Mouse (Mus musculus): ENCODE results near the gene Gfi1. TPM values are rescaled to one million over a fixed set of nuclear protein-coding genes. Genes with fewer than 3 reads are reported as not detected.

Gfi1 gene
- total and polyA plus RNA-seq, 2 experiments from 2014 or later = 0.05 to 0.06 TPM

GRCm38 (mm10) chr5:107700873-107701272, 25.0 kb downstream of the Gfi1 start:
- WGBS = 92% methylated on average over 10 of the region's 10 CpGs
- no peak for DNase-seq (ENCODE audit: low spot score)
- no peak overlapping the region for H3K9ac ChIP-seq (replicated peaks; ENCODE audit: low read length)
- no peaks in the 10 kb centered on the region for H3K36me3 ChIP-seq (ENCODE audit: insufficient read depth, low read length)
- H3K4me3 ChIP-seq (ENCODE audit: low read length) = no peak overlapping the region
- H3K27me3 ChIP-seq (ENCODE audit: insufficient read depth, low read length) = no peaks in the 10 kb centered on the region
- no peak overlapping the region for H3K27ac ChIP-seq
- H3K4me1 ChIP-seq (ENCODE audit: insufficient read depth, low read length) = no peaks in the 10 kb centered on the region
- no peaks in the 10 kb centered on the region for H3K9me3 ChIP-seq (ENCODE audit: low read length)
- ATAC-seq = no peak
- no peak for TF ChIP-seq CTCF (IDR thresholded peaks at IDR 0.05; ENCODE audit: low read depth)
- no peak overlapping the region for H3K4me2 ChIP-seq (ENCODE audit: low read depth, low read length)

GRCm38 (mm10) chr5:107698888-107699287, 26.9 kb downstream of the Gfi1 start:
- Histone ChIP-seq H3K4me2 (ENCODE audit: low read depth, low read length) (no peak overlapping the region), H3K9ac (replicated peaks; ENCODE audit: low read length) (no peak overlapping the region), H3K36me3 (ENCODE audit: insufficient read depth, low read length) (no peaks in the 10 kb centered on the region), H3K27ac (no peak overlapping the region), H3K9me3 (ENCODE audit: low read length) (no peaks in the 10 kb centered on the region), H3K27me3 (ENCODE audit: insufficient read depth, low read length) (no peaks in the 10 kb centered on the region), H3K4me3 (ENCODE audit: low read length) (no peak overlapping the region), H3K4me1 (ENCODE audit: insufficient read depth, low read length) (no peaks in the 10 kb centered on the region)
- no peak for ATAC-seq
- TF ChIP-seq CTCF (IDR thresholded peaks at IDR 0.05; ENCODE audit: low read depth) = no peak
- no peak for DNase-seq (ENCODE audit: low spot score)
- 81% methylated on average over 8 of the region's 8 CpGs for WGBS

- Histone ChIP-seq H3K4me2 (ENCODE audit: low read depth, low read length) (no peak overlapping the region), H3K27me3 (ENCODE audit: insufficient read depth, low read length) (no peaks in the 10 kb centered on the region), H3K9me3 (ENCODE audit: low read length) (no peaks in the 10 kb centered on the region), H3K27ac (no peak overlapping the region), H3K4me3 (ENCODE audit: low read length) (no peak overlapping the region), H3K36me3 (ENCODE audit: insufficient read depth, low read length) (no peaks in the 10 kb centered on the region), H3K9ac (replicated peaks; ENCODE audit: low read length) (no peak overlapping the region), H3K4me1 (ENCODE audit: insufficient read depth, low read length) (no peaks in the 10 kb centered on the region)
- no peak for DNase-seq (ENCODE audit: low spot score)
- no peak for TF ChIP-seq CTCF (IDR thresholded peaks at IDR 0.05; ENCODE audit: low read depth)
- 88% methylated on average over 3 of the region's 3 CpGs for WGBS
- ATAC-seq = no peak
These were observed 30.8 kb downstream of the Gfi1 start for GRCm38 (mm10) chr5:107695019-107695418.

- 24% methylated on average over 9 of the region's 9 CpGs for WGBS
- H3K27ac ChIP-seq = peak overlapping the region; percentile 45; the same call in 1 of the 2 replicates
- H3K9me3 ChIP-seq (ENCODE audit: low read length) = no peaks in the 10 kb centered on the region
These were observed 37.4 kb downstream of the Gfi1 start for GRCm38 (mm10) chr5:107688499-107688866.

GRCm38 (mm10) chr5:107687592-107688498, 38.0 kb downstream of the Gfi1 start:
- TF ChIP-seq CTCF (IDR thresholded peaks at IDR 0.05; ENCODE audit: low read depth) = no peak
- Histone ChIP-seq H3K27ac (peak overlapping the region; percentile 45; the same call in 1 of the 2 replicates), H3K4me2 (ENCODE audit: low read depth, low read length) (peak overlapping the region; percentile 87), H3K9ac (replicated peaks; ENCODE audit: low read length) (peak overlapping the region; percentile 58), H3K4me3 (ENCODE audit: low read length) (peak overlapping the region; percentile 53), H3K27me3 (ENCODE audit: insufficient read depth, low read length) (no peaks in the 10 kb centered on the region), H3K4me1 (ENCODE audit: insufficient read depth, low read length) (0 out of 2 replicates have a peak, but pooled peaks cover 3% of the 10 kb centered on the region), H3K9me3 (ENCODE audit: low read length) (no peaks in the 10 kb centered on the region), H3K36me3 (ENCODE audit: insufficient read depth, low read length) (no peaks in the 10 kb centered on the region)
- ATAC-seq (peak; percentile 96), DNase-seq (ENCODE audit: low spot score) (peak; percentile 87)
- 12% methylated on average over 45 of the region's 46 CpGs for WGBS

More at GRCm38 (mm10) chr5:107688499-107688866, 37.4 kb downstream of the Gfi1 start:
- ATAC-seq (peak; percentile 57), DNase-seq (ENCODE audit: low spot score) (no peak)
- peak overlapping the region; percentile 58 for H3K9ac ChIP-seq (replicated peaks; ENCODE audit: low read length)
- TF ChIP-seq CTCF (IDR thresholded peaks at IDR 0.05; ENCODE audit: low read depth) = no peak
- peak overlapping the region; percentile 53 for H3K4me3 ChIP-seq (ENCODE audit: low read length)
- no peaks in the 10 kb centered on the region for H3K36me3 ChIP-seq (ENCODE audit: insufficient read depth, low read length)
- H3K4me2 ChIP-seq (ENCODE audit: low read depth, low read length) = peak overlapping the region; percentile 87
- 0 out of 2 replicates have a peak, but pooled peaks cover 3% of the 10 kb centered on the region for H3K4me1 ChIP-seq (ENCODE audit: insufficient read depth, low read length)
- no peaks in the 10 kb centered on the region for H3K27me3 ChIP-seq (ENCODE audit: insufficient read depth, low read length)

GRCm38 (mm10) chr5:107687161-107687560, 38.7 kb downstream of the Gfi1 start:
- 0 out of 2 replicates have a peak, but pooled peaks cover 3% of the 10 kb centered on the region for H3K4me1 ChIP-seq (ENCODE audit: insufficient read depth, low read length)
- 93% methylated on average over 5 of the region's 5 CpGs for WGBS
- H3K4me3 ChIP-seq (ENCODE audit: low read length) = no peak overlapping the region
- H3K9ac ChIP-seq (replicated peaks; ENCODE audit: low read length) = no peak overlapping the region
- no peak for TF ChIP-seq CTCF (IDR thresholded peaks at IDR 0.05; ENCODE audit: low read depth)
- H3K36me3 ChIP-seq (ENCODE audit: insufficient read depth, low read length) = no peaks in the 10 kb centered on the region
- DNase-seq (ENCODE audit: low spot score) = no peak
- ATAC-seq = no peak
- H3K27me3 ChIP-seq (ENCODE audit: insufficient read depth, low read length) = no peaks in the 10 kb centered on the region
- no peak overlapping the region for H3K27ac ChIP-seq
- H3K9me3 ChIP-seq (ENCODE audit: low read length) = no peaks in the 10 kb centered on the region
- H3K4me2 ChIP-seq (ENCODE audit: low read depth, low read length) = no peak overlapping the region

GRCm38 (mm10) chr5:107684380-107684779, 41.5 kb downstream of the Gfi1 start:
- 0 out of 2 replicates have a peak, but pooled peaks cover 3% of the 10 kb centered on the region for H3K4me1 ChIP-seq (ENCODE audit: insufficient read depth, low read length)
- no peak overlapping the region for H3K27ac ChIP-seq
- no peaks in the 10 kb centered on the region for H3K36me3 ChIP-seq (ENCODE audit: insufficient read depth, low read length)
- H3K9me3 ChIP-seq (ENCODE audit: low read length) = no peaks in the 10 kb centered on the region
- H3K4me3 ChIP-seq (ENCODE audit: low read length) = no peak overlapping the region
- DNase-seq (ENCODE audit: low spot score) = no peak
- no peaks in the 10 kb centered on the region for H3K27me3 ChIP-seq (ENCODE audit: insufficient read depth, low read length)
- ATAC-seq = no peak
- peak; percentile 39 for TF ChIP-seq CTCF (IDR thresholded peaks at IDR 0.05; ENCODE audit: low read depth)
- H3K9ac ChIP-seq (replicated peaks; ENCODE audit: low read length) = no peak overlapping the region
- H3K4me2 ChIP-seq (ENCODE audit: low read depth, low read length) = no peak overlapping the region
- WGBS = 71% methylated on average over 2 of the region's 2 CpGs

All from hindbrain, postnatal 0 days (tissue).